Mouse (Mus musculus): ENCODE measurements around the gene Pole3. TPM values are rescaled to one million over a fixed set of nuclear protein-coding genes. Genes with fewer than 3 reads are reported as not detected.

The Pole3 gene
- polyA plus RNA-seq, 1 experiment from 2014 or later, result 50.7 TPM

- peak; percentile 96 for ATAC-seq (ENCODE audit: low read depth)
- Histone ChIP-seq H3K4me2 (ENCODE audit: low read depth, low read length) (peak overlapping the region; percentile 68), H3K4me1 (ENCODE audit: control insufficient read depth, insufficient read depth, low read length) (0 out of 2 replicates have a peak, but pooled peaks cover 3% of the 10 kb centered on the region), H3K9ac (replicated peaks; ENCODE audit: low read depth, low read length) (peak overlapping the region; percentile 72), H3K27me3 (ENCODE audit: control insufficient read depth, insufficient read depth, low read length) (no peaks in the 10 kb centered on the region), H3K4me3 (ENCODE audit: low read depth, low read length) (peak overlapping the region; percentile 64), H3K36me3 (ENCODE audit: control insufficient read depth, insufficient read depth, low read length) (0 out of 2 replicates have a peak, but pooled peaks cover 8% of the 10 kb centered on the region), H3K27ac (ENCODE audit: low read depth, low read length) (peak overlapping the region; percentile 16), H3K9me3 (ENCODE audit: control insufficient read depth, low read length) (no peaks in the 10 kb centered on the region)
- 2% methylated on average over 38 of the region's 38 CpGs for WGBS
Observed at GRCm38 (mm10) chr4:62501964-62502732, 22.7 kb downstream of the Pole3 start.

- Histone ChIP-seq H3K36me3 (ENCODE audit: control insufficient read depth, insufficient read depth, low read length) (0 out of 2 replicates have a peak, but pooled peaks cover 8% of the 10 kb centered on the region), H3K4me2 (ENCODE audit: low read depth, low read length) (peak overlapping the region; percentile 68), H3K27ac (ENCODE audit: low read depth, low read length) (peak overlapping the region; percentile 16; the same call in 1 of the 2 replicates), H3K9me3 (ENCODE audit: control insufficient read depth, low read length) (no peaks in the 10 kb centered on the region), H3K4me3 (ENCODE audit: low read depth, low read length) (peak overlapping the region; percentile 64), H3K9ac (replicated peaks; ENCODE audit: low read depth, low read length) (peak overlapping the region; percentile 72), H3K27me3 (ENCODE audit: control insufficient read depth, insufficient read depth, low read length) (no peaks in the 10 kb centered on the region), H3K4me1 (ENCODE audit: control insufficient read depth, insufficient read depth, low read length) (peaks cover 3% of the 10 kb centered on the region; the same call in 1 of the 2 replicates)
- WGBS, result 3% methylated on average over 7 of the region's 7 CpGs
- ATAC-seq (ENCODE audit: low read depth), result peak; percentile 29
Observed at GRCm38 (mm10) chr4:62501534-62501933, 23.3 kb downstream of the Pole3 start.

- no peak for ATAC-seq (ENCODE audit: low read depth)
- Histone ChIP-seq H3K4me3 (ENCODE audit: low read depth, low read length) (no peak overlapping the region), H3K4me1 (ENCODE audit: control insufficient read depth, insufficient read depth, low read length) (peaks cover 3% of the 10 kb centered on the region; the same call in 1 of the 2 replicates), H3K27ac (ENCODE audit: low read depth, low read length) (no peak overlapping the region), H3K36me3 (ENCODE audit: control insufficient read depth, insufficient read depth, low read length) (0 out of 2 replicates have a peak, but pooled peaks cover 8% of the 10 kb centered on the region), H3K9ac (replicated peaks; ENCODE audit: low read depth, low read length) (no peak overlapping the region), H3K9me3 (ENCODE audit: control insufficient read depth, low read length) (no peaks in the 10 kb centered on the region), H3K27me3 (ENCODE audit: control insufficient read depth, insufficient read depth, low read length) (no peaks in the 10 kb centered on the region), H3K4me2 (ENCODE audit: low read depth, low read length) (no peak overlapping the region)
- WGBS, result 84% methylated on average over 4 of the region's 4 CpGs
Observed at GRCm38 (mm10) chr4:62500799-62501198, 24.1 kb downstream of the Pole3 start.

- no peak overlapping the region for H3K4me3 ChIP-seq (ENCODE audit: low read depth, low read length)
- 62% methylated on average over 8 of the region's 8 CpGs for WGBS
Observed at GRCm38 (mm10) chr4:62496815-62497214, 28.1 kb downstream of the Pole3 start.

GRCm38 (mm10) chr4:62495946-62496345 lies 28.9 kb downstream of the Pole3 start:
- H3K4me3 ChIP-seq (ENCODE audit: low read depth, low read length), result no peak overlapping the region
- WGBS, result 80% methylated on average over 8 of the region's 8 CpGs
- no peak overlapping the region for H3K27ac ChIP-seq (ENCODE audit: low read depth, low read length)
- no peak overlapping the region for H3K9ac ChIP-seq (replicated peaks; ENCODE audit: low read depth, low read length)
- peaks cover 1% of the 10 kb centered on the region; the same call in 1 of the 2 replicates for H3K4me1 ChIP-seq (ENCODE audit: control insufficient read depth, insufficient read depth, low read length)
- H3K4me2 ChIP-seq (ENCODE audit: low read depth, low read length), result no peak overlapping the region
- no peaks in the 10 kb centered on the region for H3K27me3 ChIP-seq (ENCODE audit: control insufficient read depth, insufficient read depth, low read length)
- H3K36me3 ChIP-seq (ENCODE audit: control insufficient read depth, insufficient read depth, low read length), result 0 out of 2 replicates have a peak, but pooled peaks cover 8% of the 10 kb centered on the region
- H3K9me3 ChIP-seq (ENCODE audit: control insufficient read depth, low read length), result no peaks in the 10 kb centered on the region
- ATAC-seq (ENCODE audit: low read depth), result no peak

More at GRCm38 (mm10) chr4:62496815-62497214, 28.1 kb downstream of the Pole3 start:
- Histone ChIP-seq H3K9me3 (ENCODE audit: control insufficient read depth, low read length) (no peaks in the 10 kb centered on the region), H3K4me1 (ENCODE audit: control insufficient read depth, insufficient read depth, low read length) (peaks cover 3% of the 10 kb centered on the region; the same call in 1 of the 2 replicates), H3K4me2 (ENCODE audit: low read depth, low read length) (no peak overlapping the region), H3K36me3 (ENCODE audit: control insufficient read depth, insufficient read depth, low read length) (0 out of 2 replicates have a peak, but pooled peaks cover 8% of the 10 kb centered on the region), H3K27me3 (ENCODE audit: control insufficient read depth, insufficient read depth, low read length) (no peaks in the 10 kb centered on the region), H3K27ac (ENCODE audit: low read depth, low read length) (no peak overlapping the region), H3K9ac (replicated peaks; ENCODE audit: low read depth, low read length) (no peak overlapping the region)
- ATAC-seq (ENCODE audit: low read depth), result no peak

- no peak for ATAC-seq (ENCODE audit: low read depth)
- H3K4me2 ChIP-seq (ENCODE audit: low read depth, low read length), result no peak overlapping the region
- no peaks in the 10 kb centered on the region; the same call in 1 of the 2 replicates for H3K4me1 ChIP-seq (ENCODE audit: control insufficient read depth, insufficient read depth, low read length)
- no peak overlapping the region for H3K27ac ChIP-seq (ENCODE audit: low read depth, low read length)
- 0 out of 2 replicates have a peak, but pooled peaks cover 4% of the 10 kb centered on the region for H3K36me3 ChIP-seq (ENCODE audit: control insufficient read depth, insufficient read depth, low read length)
- no peak overlapping the region for H3K9ac ChIP-seq (replicated peaks; ENCODE audit: low read depth, low read length)
- no peak overlapping the region for H3K4me3 ChIP-seq (ENCODE audit: low read depth, low read length)
- WGBS, result 76% methylated on average over 9 of the region's 9 CpGs
- H3K27me3 ChIP-seq (ENCODE audit: control insufficient read depth, insufficient read depth, low read length), result no peaks in the 10 kb centered on the region
- no peaks in the 10 kb centered on the region for H3K9me3 ChIP-seq (ENCODE audit: control insufficient read depth, low read length)
Observed at GRCm38 (mm10) chr4:62494230-62494629, 30.6 kb downstream of the Pole3 start.

GRCm38 (mm10) chr4:62492682-62493081 lies 32.2 kb downstream of the Pole3 start:
- H3K27ac ChIP-seq (ENCODE audit: low read depth, low read length), result no peak overlapping the region
- H3K4me3 ChIP-seq (ENCODE audit: low read depth, low read length), result no peak overlapping the region
- H3K4me1 ChIP-seq (ENCODE audit: control insufficient read depth, insufficient read depth, low read length), result no peaks in the 10 kb centered on the region; the same call in 1 of the 2 replicates
- WGBS, result 90% methylated on average over 2 of the region's 2 CpGs
- H3K9me3 ChIP-seq (ENCODE audit: control insufficient read depth, low read length), result no peaks in the 10 kb centered on the region
- no peak overlapping the region for H3K9ac ChIP-seq (replicated peaks; ENCODE audit: low read depth, low read length)
- ATAC-seq (ENCODE audit: low read depth), result no peak
- H3K4me2 ChIP-seq (ENCODE audit: low read depth, low read length), result no peak overlapping the region
- no peaks in the 10 kb centered on the region for H3K27me3 ChIP-seq (ENCODE audit: control insufficient read depth, insufficient read depth, low read length)
- H3K36me3 ChIP-seq (ENCODE audit: control insufficient read depth, insufficient read depth, low read length), result no peaks in the 10 kb centered on the region

- H3K9me3 ChIP-seq (ENCODE audit: control insufficient read depth, low read length), result no peaks in the 10 kb centered on the region
- WGBS, result 73% methylated on average over 2 of the region's 2 CpGs
- H3K4me1 ChIP-seq (ENCODE audit: control insufficient read depth, insufficient read depth, low read length), result no peaks in the 10 kb centered on the region
- no peaks in the 10 kb centered on the region for H3K36me3 ChIP-seq (ENCODE audit: control insufficient read depth, insufficient read depth, low read length)
- no peak for ATAC-seq (ENCODE audit: low read depth)
- no peak overlapping the region for H3K4me2 ChIP-seq (ENCODE audit: low read depth, low read length)
- H3K4me3 ChIP-seq (ENCODE audit: low read depth, low read length), result no peak overlapping the region
- no peak overlapping the region for H3K27ac ChIP-seq (ENCODE audit: low read depth, low read length)
- H3K27me3 ChIP-seq (ENCODE audit: control insufficient read depth, insufficient read depth, low read length), result no peaks in the 10 kb centered on the region
- H3K9ac ChIP-seq (replicated peaks; ENCODE audit: low read depth, low read length), result no peak overlapping the region
Observed at GRCm38 (mm10) chr4:62487914-62488313, 37.0 kb downstream of the Pole3 start.

- Histone ChIP-seq H3K27me3 (ENCODE audit: control insufficient read depth, insufficient read depth, low read length) (no peaks in the 10 kb centered on the region), H3K4me3 (ENCODE audit: low read depth, low read length) (no peak overlapping the region), H3K9ac (replicated peaks; ENCODE audit: low read depth, low read length) (no peak overlapping the region), H3K36me3 (ENCODE audit: control insufficient read depth, insufficient read depth, low read length) (no peaks in the 10 kb centered on the region), H3K27ac (ENCODE audit: low read depth, low read length) (no peak overlapping the region), H3K9me3 (ENCODE audit: control insufficient read depth, low read length) (no peaks in the 10 kb centered on the region), H3K4me1 (ENCODE audit: control insufficient read depth, insufficient read depth, low read length) (no peaks in the 10 kb centered on the region), H3K4me2 (ENCODE audit: low read depth, low read length) (no peak overlapping the region)
- WGBS, result 95% methylated on average over 5 of the region's 5 CpGs
- no peak for ATAC-seq (ENCODE audit: low read depth)
Observed at GRCm38 (mm10) chr4:62487172-62487571, 37.7 kb downstream of the Pole3 start.
